Mouse (Mus musculus): ENCODE data around the gene Echs1.

- TF ChIP-seq CTCF (IDR thresholded peaks at IDR 0.05; ENCODE audit: insufficient read depth, low read depth, low read length) = no peak
- peak; percentile 74 for TF ChIP-seq POLR2A (IDR thresholded peaks at IDR 0.05; ENCODE audit: insufficient read depth, low read depth, low read length)
Observed at GRCm38 (mm10) chr7:140137135-140138020, 21.1 kb upstream of the Echs1 start, which contains the start of gene Mtg1.

Measured in olfactory bulb, adult 2 months (tissue).